Mouse (Mus musculus) hindbrain, embryonic 16.5 days (tissue): ENCODE results near the gene Nr1d1. TPM values are rescaled to one million over a fixed set of nuclear protein-coding genes. Genes with fewer than 3 reads are reported as not detected.

Experiments used
- ATAC-seq: fragments of 200-750 bp; cut with Nextera tagmentation; 2 replicates; pipeline ENCODE4 v1.8.0; 2017; ENCODE audit warnings: moderate TSS enrichment, moderate library complexity
- H3K27ac ChIP-seq: fragments of 300-500 bp; sonication (generic); 2 replicates; pipeline ENCODE4 v1.5.1; 2014; ENCODE audit warnings: low read depth, mild to moderate bottlenecking, control low read depth, low read length, moderate library complexity
- H3K27me3 ChIP-seq: fragments of 300-500 bp; sonication (generic); replicated peaks from 2 replicates; pipeline ENCODE4 v1.6.1; 2014; ENCODE audit warnings: low read length; ENCODE audit not compliant: control insufficient read depth, insufficient read depth
- H3K36me3 ChIP-seq: fragments of 300-500 bp; sonication (generic); 2 replicates; pipeline ENCODE4 v1.6.1; 2014; ENCODE audit warnings: mild to moderate bottlenecking, low read length, moderate library complexity, mixed read lengths; ENCODE audit not compliant: control insufficient read depth, insufficient read depth
- H3K4me1 ChIP-seq: fragments of 300-500 bp; sonication (generic); 2 replicates; pipeline ENCODE4 v1.6.1; 2014; ENCODE audit warnings: low read depth, low read length; ENCODE audit not compliant: control insufficient read depth, insufficient read depth
- H3K4me2 ChIP-seq: fragments of 300-500 bp; sonication (generic); 2 replicates; pipeline ENCODE4 v1.6.1; 2014; ENCODE audit warnings: mild to moderate bottlenecking, low read length, control low read depth, moderate library complexity
- H3K4me3 ChIP-seq: fragments of 300-500 bp; sonication (generic); 2 replicates; pipeline ENCODE4 v1.5.1; 2014; ENCODE audit warnings: mild to moderate bottlenecking, low read length, control low read depth, moderate library complexity
- H3K9ac ChIP-seq: fragments of 300-500 bp; sonication (generic); 2 replicates; pipeline ENCODE4 v1.6.1; 2014; ENCODE audit warnings: low read depth, mild to moderate bottlenecking, control low read depth, low read length, moderate library complexity
- H3K9me3 ChIP-seq: fragments of 300-500 bp; sonication (generic); 2 replicates; pipeline ENCODE4 v1.6.1; 2014; ENCODE audit warnings: mild to moderate bottlenecking, low read length, moderate library complexity; ENCODE audit not compliant: control insufficient read depth
- WGBS: fragments of 180-500 bp; shearing (Covaris S2); extraction: QIAGEN DNeasy Blood & Tissue Kit; methylation state at CpG from one replicate; pipeline ENCODE4 v1.1.7; 2014; 5-methylcytosine and 5-hydroxymethylcytosine counted together
- polyA plus RNA-seq: library from polyadenylated mRNA; unstranded; fragments of >200 nt; fragmentation: Nextera tagmentation; extraction: Ambion mirVana; gene quantifications from 2 replicates; pipeline ENCODE4 v1.2.1, GENCODE M21; 2015

Gene Nr1d1
- polyA plus RNA-seq, 1 experiment from 2014 or later = 4.9 TPM

- H3K27me3 ChIP-seq = no peaks in the 10 kb centered on the region
- peaks cover 21% of the 10 kb centered on the region for H3K4me1 ChIP-seq
- H3K27ac ChIP-seq = no peak overlapping the region
- H3K4me3 ChIP-seq = no peak overlapping the region
- WGBS = 45% methylated on average over 5 of the region's 5 CpGs
- no peaks in the 10 kb centered on the region for H3K9me3 ChIP-seq
- no peak for ATAC-seq
- H3K4me2 ChIP-seq = peak overlapping the region; percentile 98
- H3K36me3 ChIP-seq = no peaks in the 10 kb centered on the region
- no peak overlapping the region; the same call in 1 of the 2 replicates for H3K9ac ChIP-seq
These were observed 14.7 kb upstream of the Nr1d1 start for GRCm38 (mm10) chr11:98789824-98790223.

GRCm38 (mm10) chr11:98789219-98789807, 14.2 kb upstream of the Nr1d1 start:
- Histone ChIP-seq H3K9ac (peak overlapping the region; percentile 62), H3K36me3 (no peaks in the 10 kb centered on the region), H3K27me3 (no peaks in the 10 kb centered on the region), H3K4me2 (peak overlapping the region; percentile 98), H3K4me3 (peak overlapping the region; percentile 46), H3K27ac (no peak overlapping the region), H3K9me3 (no peaks in the 10 kb centered on the region), H3K4me1 (peaks cover 21% of the 10 kb centered on the region)
- WGBS = 1% methylated on average over 25 of the region's 25 CpGs
- ATAC-seq = peak; percentile 27

- H3K4me1 ChIP-seq = peaks cover 16% of the 10 kb centered on the region
- peak; percentile 83 for ATAC-seq
These were observed 13.6 kb upstream of the Nr1d1 start for GRCm38 (mm10) chr11:98788550-98789218.

GRCm38 (mm10) chr11:98788139-98788538, 13.0 kb upstream of the Nr1d1 start:
- no peaks in the 10 kb centered on the region for H3K27me3 ChIP-seq
- ATAC-seq = no peak
- H3K36me3 ChIP-seq = no peaks in the 10 kb centered on the region
- 0 out of 2 replicates have a peak overlapping the region, but pooled peaks have one; percentile 13 for H3K27ac ChIP-seq
- no peak overlapping the region; the same call in 1 of the 2 replicates for H3K4me2 ChIP-seq
- 91% methylated on average over 5 of the region's 5 CpGs for WGBS
- H3K9me3 ChIP-seq = no peaks in the 10 kb centered on the region
- H3K4me3 ChIP-seq = no peak overlapping the region
- H3K9ac ChIP-seq = no peak overlapping the region
- H3K4me1 ChIP-seq = peaks cover 18% of the 10 kb centered on the region

More at GRCm38 (mm10) chr11:98788550-98789218, 13.6 kb upstream of the Nr1d1 start:
- peak overlapping the region; percentile 46 for H3K4me3 ChIP-seq
- H3K9ac ChIP-seq = peak overlapping the region; percentile 62
- no peaks in the 10 kb centered on the region for H3K9me3 ChIP-seq
- H3K27ac ChIP-seq = peak overlapping the region; percentile 48; the same call in 1 of the 2 replicates
- no peaks in the 10 kb centered on the region for H3K27me3 ChIP-seq
- no peaks in the 10 kb centered on the region for H3K36me3 ChIP-seq
- H3K4me2 ChIP-seq = peak overlapping the region; percentile 98
- 13% methylated on average over 18 of the region's 18 CpGs for WGBS

- Histone ChIP-seq H3K9ac (no peak overlapping the region), H3K27me3 (no peaks in the 10 kb centered on the region), H3K9me3 (no peaks in the 10 kb centered on the region), H3K4me1 (peaks cover 22% of the 10 kb centered on the region), H3K36me3 (no peaks in the 10 kb centered on the region), H3K27ac (no peak overlapping the region), H3K4me2 (no peak overlapping the region), H3K4me3 (no peak overlapping the region)
- ATAC-seq = no peak
- 92% methylated on average over 1 of the region's 1 CpGs for WGBS
These were observed 12.6 kb upstream of the Nr1d1 start for GRCm38 (mm10) chr11:98787691-98788090.

- Histone ChIP-seq H3K9ac (no peak overlapping the region), H3K9me3 (no peaks in the 10 kb centered on the region), H3K4me1 (peaks cover 27% of the 10 kb centered on the region), H3K27me3 (no peaks in the 10 kb centered on the region), H3K27ac (no peak overlapping the region), H3K4me3 (no peak overlapping the region), H3K36me3 (no peaks in the 10 kb centered on the region), H3K4me2 (no peak overlapping the region)
- no peak for ATAC-seq
- 32% methylated on average over 7 of the region's 7 CpGs for WGBS
These were observed 12.1 kb upstream of the Nr1d1 start for GRCm38 (mm10) chr11:98787229-98787628.

GRCm38 (mm10) chr11:98786359-98787214, 11.5 kb upstream of the Nr1d1 start:
- H3K4me1 ChIP-seq = peaks cover 33% of the 10 kb centered on the region
- 1% methylated on average over 13 of the region's 15 CpGs for WGBS
- H3K27ac ChIP-seq = peak overlapping the region; percentile 19
- H3K4me3 ChIP-seq = no peak overlapping the region
- peak overlapping the region; percentile 42 for H3K4me2 ChIP-seq
- H3K9ac ChIP-seq = 0 out of 2 replicates have a peak overlapping the region, but pooled peaks have one; percentile 24
- H3K36me3 ChIP-seq = no peaks in the 10 kb centered on the region
- H3K27me3 ChIP-seq = no peaks in the 10 kb centered on the region
- ATAC-seq = peak; percentile 63
- H3K9me3 ChIP-seq = no peaks in the 10 kb centered on the region

- H3K4me3 ChIP-seq = no peak overlapping the region
- H3K27ac ChIP-seq = peak overlapping the region; percentile 19
- no peaks in the 10 kb centered on the region for H3K27me3 ChIP-seq
- ATAC-seq = peak; percentile 37; the same call in 1 of the 2 replicates
- WGBS = 8% methylated on average over 12 of the region's 12 CpGs
- H3K4me1 ChIP-seq = peaks cover 36% of the 10 kb centered on the region
- H3K9ac ChIP-seq = peak overlapping the region; percentile 24; the same call in 1 of the 2 replicates
- no peaks in the 10 kb centered on the region for H3K9me3 ChIP-seq
- H3K4me2 ChIP-seq = peak overlapping the region; percentile 42
- H3K36me3 ChIP-seq = no peaks in the 10 kb centered on the region
These were observed 10.7 kb upstream of the Nr1d1 start for GRCm38 (mm10) chr11:98785772-98786281.
